Mouse (Mus musculus): ENCODE measurements around the gene Lyzl4. TPM values are rescaled to one million over a fixed set of nuclear protein-coding genes. Genes with fewer than 3 reads are reported as not detected.

Gene Lyzl4
- polyA plus RNA-seq, 1 experiment = not detected

- no peak overlapping the region for H3K4me3 ChIP-seq (replicated peaks; ENCODE audit: control insufficient read depth, low read depth, low read length)
- TF ChIP-seq POLR2A (IDR thresholded peaks at IDR 0.05; ENCODE audit: borderline replicate concordance, control insufficient read depth, low read depth, low read length) = no peak
- no peak for TF ChIP-seq CTCF (IDR thresholded peaks at IDR 0.05; ENCODE audit: control insufficient read depth, insufficient read depth, low read length)
- 77% methylated on average over 13 of the region's 13 CpGs for WGBS
- H3K4me1 ChIP-seq (ENCODE audit: control insufficient read depth, insufficient read depth, low read length) = no peaks in the 10 kb centered on the region
- H3K27ac ChIP-seq (ENCODE audit: control insufficient read depth, insufficient read depth, low read depth, low read length, poor library complexity) = no peak overlapping the region
These were observed 48.8 kb downstream of the Lyzl4 start for GRCm38 (mm10) chr9:121592948-121593550.

GRCm38 (mm10) chr9:121589533-121589932 lies 52.4 kb downstream of the Lyzl4 start:
- H3K4me3 ChIP-seq (replicated peaks; ENCODE audit: control insufficient read depth, low read depth, low read length) = no peak overlapping the region
- H3K27ac ChIP-seq (ENCODE audit: control insufficient read depth, insufficient read depth, low read depth, low read length, poor library complexity) = no peak overlapping the region; the same call in 1 of the 2 replicates
- 77% methylated on average over 2 of the region's 2 CpGs for WGBS
- H3K4me1 ChIP-seq (ENCODE audit: control insufficient read depth, insufficient read depth, low read length) = no peaks in the 10 kb centered on the region
- TF ChIP-seq CTCF (IDR thresholded peaks at IDR 0.05; ENCODE audit: control insufficient read depth, insufficient read depth, low read length) (no peak), POLR2A (IDR thresholded peaks at IDR 0.05; ENCODE audit: borderline replicate concordance, control insufficient read depth, low read depth, low read length) (no peak)

- Histone ChIP-seq H3K4me3 (replicated peaks; ENCODE audit: control insufficient read depth, low read depth, low read length) (no peak overlapping the region), H3K27ac (ENCODE audit: control insufficient read depth, insufficient read depth, low read depth, low read length, poor library complexity) (no peak overlapping the region), H3K4me1 (ENCODE audit: control insufficient read depth, insufficient read depth, low read length) (no peaks in the 10 kb centered on the region)
- 44% methylated on average over 5 of the region's 5 CpGs for WGBS
- TF ChIP-seq POLR2A (IDR thresholded peaks at IDR 0.05; ENCODE audit: borderline replicate concordance, control insufficient read depth, low read depth, low read length) = no peak
- TF ChIP-seq CTCF (IDR thresholded peaks at IDR 0.05; ENCODE audit: control insufficient read depth, insufficient read depth, low read length) = no peak
These were observed 67.5 kb downstream of the Lyzl4 start for GRCm38 (mm10) chr9:121574380-121574779.

GRCm38 (mm10) chr9:121568451-121568850 lies 73.4 kb downstream of the Lyzl4 start:
- 44% methylated on average over 1 of the region's 1 CpGs for WGBS
- TF ChIP-seq POLR2A (IDR thresholded peaks at IDR 0.05; ENCODE audit: borderline replicate concordance, control insufficient read depth, low read depth, low read length) (no peak), CTCF (IDR thresholded peaks at IDR 0.05; ENCODE audit: control insufficient read depth, insufficient read depth, low read length) (no peak)
- H3K27ac ChIP-seq (ENCODE audit: control insufficient read depth, insufficient read depth, low read depth, low read length, poor library complexity) = no peak overlapping the region

GRCm38 (mm10) chr9:121566387-121566786 lies 75.5 kb downstream of the Lyzl4 start:
- H3K27ac ChIP-seq (ENCODE audit: control insufficient read depth, insufficient read depth, low read depth, low read length, poor library complexity) = no peak overlapping the region
- H3K4me1 ChIP-seq (ENCODE audit: control insufficient read depth, insufficient read depth, low read length) = no peaks in the 10 kb centered on the region
- 83% methylated on average over 7 of the region's 7 CpGs for whole genome bisulfite sequencing
- TF ChIP-seq POLR2A (IDR thresholded peaks at IDR 0.05; ENCODE audit: borderline replicate concordance, control insufficient read depth, low read depth, low read length) = no peak
- TF ChIP-seq CTCF (IDR thresholded peaks at IDR 0.05; ENCODE audit: control insufficient read depth, insufficient read depth, low read length) = no peak
- H3K4me3 ChIP-seq (replicated peaks; ENCODE audit: control insufficient read depth, low read depth, low read length) = no peak overlapping the region

More at GRCm38 (mm10) chr9:121568451-121568850, 73.4 kb downstream of the Lyzl4 start:
- Histone ChIP-seq H3K4me1 (ENCODE audit: control insufficient read depth, insufficient read depth, low read length) (no peaks in the 10 kb centered on the region), H3K4me3 (replicated peaks; ENCODE audit: control insufficient read depth, low read depth, low read length) (no peak overlapping the region)

- H3K4me3 ChIP-seq (replicated peaks; ENCODE audit: control insufficient read depth, low read depth, low read length) = no peak overlapping the region
- TF ChIP-seq POLR2A (IDR thresholded peaks at IDR 0.05; ENCODE audit: borderline replicate concordance, control insufficient read depth, low read depth, low read length) = no peak
- no peak for TF ChIP-seq CTCF (IDR thresholded peaks at IDR 0.05; ENCODE audit: control insufficient read depth, insufficient read depth, low read length)
- H3K4me1 ChIP-seq (ENCODE audit: control insufficient read depth, insufficient read depth, low read length) = no peaks in the 10 kb centered on the region
- H3K27ac ChIP-seq (ENCODE audit: control insufficient read depth, insufficient read depth, low read depth, low read length, poor library complexity) = no peak overlapping the region
- WGBS = 76% methylated on average over 7 of the region's 7 CpGs
These were observed 78.6 kb downstream of the Lyzl4 start for GRCm38 (mm10) chr9:121563276-121563675.

- TF ChIP-seq CTCF (IDR thresholded peaks at IDR 0.05; ENCODE audit: control insufficient read depth, insufficient read depth, low read length) = no peak
- TF ChIP-seq POLR2A (IDR thresholded peaks at IDR 0.05; ENCODE audit: borderline replicate concordance, control insufficient read depth, low read depth, low read length) = no peak
- Histone ChIP-seq H3K4me3 (replicated peaks; ENCODE audit: control insufficient read depth, low read depth, low read length) (no peak overlapping the region), H3K4me1 (ENCODE audit: control insufficient read depth, insufficient read depth, low read length) (no peaks in the 10 kb centered on the region), H3K27ac (ENCODE audit: control insufficient read depth, insufficient read depth, low read depth, low read length, poor library complexity) (no peak overlapping the region)
- WGBS = 73% methylated on average over 7 of the region's 7 CpGs
These were observed 81.4 kb downstream of the Lyzl4 start for GRCm38 (mm10) chr9:121560515-121560914.

- Histone ChIP-seq H3K4me3 (replicated peaks; ENCODE audit: control insufficient read depth, low read depth, low read length) (no peak overlapping the region), H3K27ac (ENCODE audit: control insufficient read depth, insufficient read depth, low read depth, low read length, poor library complexity) (no peak overlapping the region), H3K4me1 (ENCODE audit: control insufficient read depth, insufficient read depth, low read length) (no peaks in the 10 kb centered on the region)
- no peak for TF ChIP-seq CTCF (IDR thresholded peaks at IDR 0.05; ENCODE audit: control insufficient read depth, insufficient read depth, low read length)
- TF ChIP-seq POLR2A (IDR thresholded peaks at IDR 0.05; ENCODE audit: borderline replicate concordance, control insufficient read depth, low read depth, low read length) = no peak
- WGBS = 76% methylated on average over 6 of the region's 6 CpGs
These were observed 83.7 kb downstream of the Lyzl4 start for GRCm38 (mm10) chr9:121558167-121558566.

GRCm38 (mm10) chr9:121556913-121557312 lies 85.0 kb downstream of the Lyzl4 start:
- no peak overlapping the region for H3K27ac ChIP-seq (ENCODE audit: control insufficient read depth, insufficient read depth, low read depth, low read length, poor library complexity)
- no peaks in the 10 kb centered on the region for H3K4me1 ChIP-seq (ENCODE audit: control insufficient read depth, insufficient read depth, low read length)
- 8% methylated on average over 5 of the region's 5 CpGs for WGBS
- TF ChIP-seq CTCF (IDR thresholded peaks at IDR 0.05; ENCODE audit: control insufficient read depth, insufficient read depth, low read length) = no peak
- no peak for TF ChIP-seq POLR2A (IDR thresholded peaks at IDR 0.05; ENCODE audit: borderline replicate concordance, control insufficient read depth, low read depth, low read length)
- no peak overlapping the region for H3K4me3 ChIP-seq (replicated peaks; ENCODE audit: control insufficient read depth, low read depth, low read length)

Data from bone marrow, adult 2 months (tissue).